Mouse (Mus musculus) MEL (cell line): Measurements from ENCODE around the gene Grm2. TPM values are rescaled to one million over a fixed set of nuclear protein-coding genes. Genes with fewer than 3 reads are reported as not detected.
A peak's percentile ranks its signal among the peaks of the same experiment; 100 is the strongest.

Experiments
- DNase-seq: peaks from one replicate; pipeline ENCODE4 v3.0.0; 2011; ENCODE audit warnings: low read depth, low spot score
- H3K27ac ChIP-seq: 2 replicates; pipeline ENCODE4 v1.5.1; 2012; ENCODE audit warnings: low read depth, mild to moderate bottlenecking, control low read depth, low read length, moderate library complexity; ENCODE audit not compliant: control insufficient read depth
- H3K27me3 ChIP-seq, 2 experiments: fragments of 150-350 bp in 1 of 2; sonication (generic) in 1 of 2; 2 replicates each; pipeline ENCODE4 v1.6.1; 2012; ENCODE audit warnings: low read length in 2 of 2, mild to moderate bottlenecking in 2 of 2, improper control_type of control experiment in 1 of 2, moderate library complexity in 1 of 2; ENCODE audit not compliant: insufficient read depth in 2 of 2, control insufficient read depth in 1 of 2
- H3K36me3 ChIP-seq, 2 experiments: 2 replicates each; pipeline ENCODE4 v1.6.1; 2012 to 2014; ENCODE audit warnings: low read length in 2 of 2, improper control_type of control experiment in 1 of 2, inconsistent platforms in 1 of 2, mild to moderate bottlenecking in 1 of 2; ENCODE audit not compliant: insufficient read depth in 2 of 2, control insufficient read depth in 1 of 2
- H3K4me1 ChIP-seq, 2 experiments: fragments of 150-350 bp in 1 of 2; sonication (generic) in 1 of 2; 2 replicates each; pipeline ENCODE4 v1.6.1; 2012; ENCODE audit warnings: low read length in 2 of 2, improper control_type of control experiment in 1 of 2, mild to moderate bottlenecking in 1 of 2; ENCODE audit not compliant: insufficient read depth in 2 of 2, control insufficient read depth in 1 of 2
- H3K4me3 ChIP-seq, 2 experiments: fragments of 150-350 bp in 1 of 2; sonication (generic) in 1 of 2; 2 replicates each; pipeline ENCODE4 v1.5.1; 2012; ENCODE audit warnings: low read depth in 2 of 2, low read length in 2 of 2, mild to moderate bottlenecking in 2 of 2, moderate library complexity in 2 of 2, control low read depth in 1 of 2, improper control_type of control experiment in 1 of 2; ENCODE audit not compliant: control insufficient read depth in 1 of 2, insufficient read depth in 1 of 2
- H3K79me2 ChIP-seq: 2 replicates; pipeline ENCODE4 v1.6.1; 2012; ENCODE audit warnings: mild to moderate bottlenecking, low read length, moderate library complexity; ENCODE audit not compliant: control insufficient read depth, poor library complexity, insufficient read depth
- H3K9ac ChIP-seq: 2 replicates; pipeline ENCODE4 v1.6.1; 2012; ENCODE audit warnings: low read depth, mild to moderate bottlenecking, control low read depth, low read length, moderate library complexity; ENCODE audit not compliant: control insufficient read depth, poor library complexity, severe bottlenecking
- H3K9me3 ChIP-seq: fragments of 150-350 bp; sonication (generic); replicated peaks from 2 replicates; pipeline ENCODE4 v1.6.1; 2012; ENCODE audit warnings: mild to moderate bottlenecking, low read length, improper control_type of control experiment, moderate library complexity; ENCODE audit not compliant: insufficient read depth
- BHLHE40 ChIP-seq: IDR thresholded peaks from 2 replicates; pipeline ENCODE4 v1.6.1; 2012; ENCODE audit warnings: low read depth, mild to moderate bottlenecking, inconsistent platforms, low read length, improper control_type of control experiment, borderline replicate concordance
- CTCF ChIP-seq, 3 experiments: IDR thresholded peaks in 2 of 3; conservative IDR thresholded peaks in 1 of 3; 2 replicates each; pipeline ENCODE4 v1.5.1; 2011 to 2012; ENCODE audit warnings: low read length in 3 of 3, low read depth in 2 of 3, mild to moderate bottlenecking in 2 of 3, improper control_type of control experiment in 1 of 3, inconsistent platforms in 1 of 3, mixed read lengths in 1 of 3, moderate library complexity in 1 of 3; ENCODE audit not compliant: control insufficient read depth in 1 of 3, insufficient read depth in 1 of 3, poor library complexity in 1 of 3, severe bottlenecking in 1 of 3
- ELF1 ChIP-seq: IDR thresholded peaks from 2 replicates; pipeline ENCODE4 v1.6.1; 2014; ENCODE audit warnings: low read depth, mild to moderate bottlenecking, inconsistent platforms, low read length, improper control_type of control experiment, moderate library complexity
- EP300 ChIP-seq, 2 experiments: IDR thresholded peaks; 2 replicates each; pipeline ENCODE4 v1.6.1; 2011; ENCODE audit warnings: improper control_type of control experiment in 2 of 2, low read length in 2 of 2, low read depth in 1 of 2, mild to moderate bottlenecking in 1 of 2
- ETS1 ChIP-seq: IDR thresholded peaks from 2 replicates; pipeline ENCODE4 v1.6.1; 2012; ENCODE audit warnings: low read depth, mild to moderate bottlenecking, inconsistent platforms, low read length, improper control_type of control experiment, moderate library complexity
- GABPA ChIP-seq: IDR thresholded peaks from 2 replicates; pipeline ENCODE4 v1.6.1; 2012; ENCODE audit warnings: low read depth, mild to moderate bottlenecking, inconsistent platforms, low read length, improper control_type of control experiment, moderate library complexity
- GATA1 ChIP-seq: IDR thresholded peaks from 2 replicates; pipeline ENCODE4 v1.6.1; 2011; ENCODE audit warnings: low read depth, low read length, improper control_type of control experiment
- HCFC1 ChIP-seq: IDR thresholded peaks from 2 replicates; pipeline ENCODE4 v1.6.1; 2012; ENCODE audit warnings: low read depth, mild to moderate bottlenecking, inconsistent platforms, low read length, improper control_type of control experiment, moderate library complexity
- KAT2A ChIP-seq: conservative IDR thresholded peaks from 2 replicates; pipeline ENCODE4 v1.6.1; 2012; ENCODE audit warnings: low read depth, low read length, improper control_type of control experiment, inconsistent platforms
- MAFK ChIP-seq: IDR thresholded peaks from 2 replicates; pipeline ENCODE4 v1.6.1; 2011; ENCODE audit warnings: low read depth, mild to moderate bottlenecking, low read length, improper control_type of control experiment, borderline replicate concordance
- MAX ChIP-seq: IDR thresholded peaks from 2 replicates; pipeline ENCODE4 v1.6.1; 2011; ENCODE audit warnings: low read length, improper control_type of control experiment
- MAZ ChIP-seq: IDR thresholded peaks from 2 replicates; pipeline ENCODE4 v1.6.1; 2012; ENCODE audit warnings: low read depth, mild to moderate bottlenecking, inconsistent platforms, low read length, improper control_type of control experiment
- MXI1 ChIP-seq: IDR thresholded peaks from 2 replicates; pipeline ENCODE4 v1.6.1; 2011; ENCODE audit warnings: mild to moderate bottlenecking, low read depth, low read length, improper control_type of control experiment
- MYB ChIP-seq: IDR thresholded peaks from 2 replicates; pipeline ENCODE4 v1.6.1; 2011; ENCODE audit warnings: mild to moderate bottlenecking, low read depth, low read length, improper control_type of control experiment
- NELFE ChIP-seq: IDR thresholded peaks from 2 replicates; pipeline ENCODE4 v1.6.1; 2011; ENCODE audit warnings: low read depth, low read length, improper control_type of control experiment
- POLR2A ChIP-seq, 2 experiments: IDR thresholded peaks; 2 replicates each; pipeline ENCODE4 v1.6.1; 2011 to 2012; ENCODE audit warnings: low read length in 2 of 2, mild to moderate bottlenecking in 2 of 2, control low read depth in 1 of 2, improper control_type of control experiment in 1 of 2, low read depth in 1 of 2, moderate library complexity in 1 of 2; ENCODE audit not compliant: control insufficient read depth in 1 of 2, insufficient read depth in 1 of 2, poor library complexity in 1 of 2
- RAD21 ChIP-seq: IDR thresholded peaks from 2 replicates; pipeline ENCODE4 v1.6.1; 2011; ENCODE audit warnings: mild to moderate bottlenecking, low read depth, low read length, improper control_type of control experiment
- RCOR1 ChIP-seq: IDR thresholded peaks from 2 replicates; pipeline ENCODE4 v1.6.1; 2012; ENCODE audit warnings: low read depth, mild to moderate bottlenecking, inconsistent platforms, low read length, improper control_type of control experiment
- SMC3 ChIP-seq: IDR thresholded peaks from 2 replicates; pipeline ENCODE4 v1.6.1; 2011; ENCODE audit warnings: low read depth, low read length, improper control_type of control experiment
- TCF12 ChIP-seq: IDR thresholded peaks from 2 replicates; pipeline ENCODE4 v1.6.1; 2014; ENCODE audit warnings: low read depth, mild to moderate bottlenecking, inconsistent platforms, low read length, improper control_type of control experiment, moderate library complexity
- UBTF ChIP-seq: IDR thresholded peaks from 2 replicates; pipeline ENCODE4 v1.6.1; 2012; ENCODE audit warnings: low read depth, mild to moderate bottlenecking, inconsistent platforms, low read length, improper control_type of control experiment, moderate library complexity, borderline replicate concordance; ENCODE audit not compliant: insufficient read depth
- USF2 ChIP-seq, 2 experiments: IDR thresholded peaks; 2 replicates each; pipeline ENCODE4 v1.6.1; 2011 to 2012; ENCODE audit warnings: improper control_type of control experiment in 2 of 2, low read length in 2 of 2, borderline replicate concordance in 1 of 2, inconsistent platforms in 1 of 2, low read depth in 1 of 2, mild to moderate bottlenecking in 1 of 2; ENCODE audit not compliant: insufficient read depth in 1 of 2
- ZC3H11A ChIP-seq: IDR thresholded peaks from 2 replicates; pipeline ENCODE4 v1.6.1; 2012; ENCODE audit warnings: low read depth, mild to moderate bottlenecking, inconsistent platforms, low read length, improper control_type of control experiment
- ZKSCAN1 ChIP-seq: IDR thresholded peaks from 2 replicates; pipeline ENCODE4 v1.6.1; 2012; ENCODE audit warnings: low read depth, mild to moderate bottlenecking, inconsistent platforms, low read length, improper control_type of control experiment, moderate library complexity
- ZMIZ1 ChIP-seq: IDR thresholded peaks from 2 replicates; pipeline ENCODE4 v1.6.1; 2012; ENCODE audit warnings: low read depth, mild to moderate bottlenecking, inconsistent platforms, low read length, improper control_type of control experiment, moderate library complexity
- polyA plus RNA-seq, 2 experiments: library from polyadenylated mRNA; stranded (reverse) in 1 of 2; unstranded in 1 of 2; fragments of >175 nt in 1 of 2; fragments of >200 nt in 1 of 2; gene quantifications; 2 replicates each; pipeline versions ENCODE4 v1.2.1 to v1.2.4; 2012; ENCODE audit warnings: low replicate concordance in 2 of 2, low read depth in 1 of 2; ENCODE audit not compliant: insufficient read length in 2 of 2, insufficient read depth in 1 of 2, missing spikeins in 1 of 2
- total RNA-seq: library from RNA; depleted of rRNA; stranded (reverse); fragments of 300-350 nt; gene quantifications from 2 replicates; pipeline ENCODE4 v1.2.3, GENCODE M21; 2012

The Grm2 gene
- total and polyA plus RNA-seq, 3 experiments = not detected

GRCm38 (mm10) chr9:106600546-106600945 is 55.3 kb downstream of the Grm2 start:
- H3K27ac ChIP-seq = no peak overlapping the region
- H3K27me3 ChIP-seq = peaks cover 4 to 7% of the 10 kb centered on the region in 2 experiments
- no peaks in the 10 kb centered on the region for H3K9me3 ChIP-seq
- no peak overlapping the region for H3K9ac ChIP-seq
- DNase-seq = peak; percentile 72
- no peak overlapping the region for H3K4me3 ChIP-seq
- H3K36me3 ChIP-seq = no peaks in the 10 kb centered on the region
- H3K4me1 ChIP-seq = no peaks in the 10 kb centered on the region
- H3K79me2 ChIP-seq = no peaks in the 10 kb centered on the region
- no peak for TF ChIP-seq HCFC1
- TF ChIP-seq MAZ = no peak
- TF ChIP-seq USF2 (IDR thresholded peaks at IDR 0.05; ENCODE audit: borderline replicate concordance in 1 of 2, insufficient read depth in 1 of 2, low read depth in 1 of 2, low read length in 2 of 2) = no peak
- no peak for TF ChIP-seq MXI1
- no peak for TF ChIP-seq RCOR1
- TF ChIP-seq MAFK = no peak
- TF ChIP-seq MYB = no peak
- no peak for TF ChIP-seq NELFE
- TF ChIP-seq BHLHE40 = no peak
- TF ChIP-seq GATA1 = no peak
- no peak for TF ChIP-seq GABPA
- TF ChIP-seq EP300 (IDR thresholded peaks at IDR 0.05; ENCODE audit: low read depth in 1 of 2, low read length in 2 of 2) = no peak
- TF ChIP-seq RAD21 = peak; percentile 77
- 0 out of 2 replicates have a peak, but pooled peaks have one; percentile 26 for TF ChIP-seq ZC3H11A
- TF ChIP-seq POLR2A (IDR thresholded peaks at IDR 0.05; ENCODE audit: control insufficient read depth in 1 of 2, insufficient read depth in 1 of 2, low read depth in 1 of 2, low read length in 2 of 2, poor library complexity in 1 of 2) = no peak
- TF ChIP-seq ETS1 = no peak
- TF ChIP-seq ZKSCAN1 = no peak
- no peak for TF ChIP-seq ELF1
- TF ChIP-seq KAT2A = no peak
- TF ChIP-seq CTCF (IDR thresholded peaks at IDR 0.05 in 2 of 3, conservative IDR thresholded peaks at IDR 0.05 in 1 of 3; ENCODE audit: control insufficient read depth in 1 of 3, insufficient read depth in 1 of 3, low read depth in 2 of 3, low read length in 3 of 3, poor library complexity in 1 of 3, severe bottlenecking in 1 of 3) = peak; percentile 78 to 93 (median 88)
- no peak for TF ChIP-seq ZMIZ1
- TF ChIP-seq SMC3 = peak; percentile 58
- 0 out of 2 replicates have a peak, but pooled peaks have one; percentile 5 for TF ChIP-seq TCF12
- no peak for TF ChIP-seq MAX
- TF ChIP-seq UBTF = no peak
- TF ChIP-seq, all 39 proteins: peak for 5
